In genomic region chr8:4325751-4326036, GRCm38 (mm10) we compare ENCODE assay signal across 8 mouse cellular contexts. TPM values are rescaled to one million over a fixed set of nuclear protein-coding genes. Genes with fewer than 3 reads are reported as not detected.
DNase-seq lines count a peak whose midpoint lies in the region; ATAC-seq and TF ChIP-seq lines count a peak whose summit lies in the region.

No protein-coding gene starts in this region.

- ATAC-seq in liver, embryonic 11.5 days (replicated peaks; ENCODE audit: low FRiP score): no peak
- no peak for ATAC-seq in stomach, postnatal 0 days (ENCODE audit: low FRiP score, low TSS enrichment)

- peaks cover 6% of the 10 kb centered on the region for H3K36me3 ChIP-seq in thymus, adult 2 months (ENCODE audit: control insufficient read depth, insufficient read depth, low read length)
- H3K36me3 ChIP-seq in liver, embryonic 11.5 days (ENCODE audit: control insufficient read depth, insufficient read depth, low read length): peaks cover 23% of the 10 kb centered on the region
- H3K36me3 ChIP-seq in stomach, postnatal 0 days (ENCODE audit: control insufficient read depth, insufficient read depth, low read length): peaks cover 15% of the 10 kb centered on the region

- H3K9me3 ChIP-seq in liver, embryonic 11.5 days (ENCODE audit: control insufficient read depth, low read length): no peaks in the 10 kb centered on the region
- no peaks in the 10 kb centered on the region for H3K9me3 ChIP-seq in stomach, postnatal 0 days (ENCODE audit: control insufficient read depth, low read length)

- H3K27ac ChIP-seq in gastrocnemius, adult 2 months: peak overlapping the region; percentile 97
- H3K27ac ChIP-seq in thymus, adult 2 months (ENCODE audit: control insufficient read depth, insufficient read depth, low read length): no peak overlapping the region
- H3K27ac ChIP-seq in liver, embryonic 11.5 days (ENCODE audit: low read depth, low read length): peak overlapping the region; percentile 74; the same call in 1 of the 2 replicates
- peak overlapping the region; percentile 91 for H3K27ac ChIP-seq in stomach, postnatal 0 days (replicated peaks)

- H3K4me1 ChIP-seq in thymus, adult 2 months (replicated peaks; ENCODE audit: control insufficient read depth, insufficient read depth, low read length): peaks cover 8% of the 10 kb centered on the region
- H3K4me1 ChIP-seq in liver, embryonic 11.5 days (replicated peaks; ENCODE audit: control insufficient read depth, insufficient read depth, low read length): peaks cover 22% of the 10 kb centered on the region
- H3K4me1 ChIP-seq in stomach, postnatal 0 days (replicated peaks; ENCODE audit: control insufficient read depth, insufficient read depth): peaks cover 4% of the 10 kb centered on the region; the same call in 1 of the 2 replicates

- 15% methylated on average over 7 of the region's 7 CpGs for WGBS in thymus, adult 2 months
- 28% methylated on average over 7 of the region's 7 CpGs for WGBS in liver, embryonic 11.5 days
- 31% methylated on average over 7 of the region's 7 CpGs for WGBS in stomach, postnatal 0 days

- peak overlapping the region; percentile 89 for H3K4me2 ChIP-seq in liver, embryonic 11.5 days
- peak overlapping the region; percentile 53 for H3K4me2 ChIP-seq in stomach, postnatal 0 days (replicated peaks; ENCODE audit: low read depth)

- no peak for TF ChIP-seq CTCF in gastrocnemius, adult 2 months (IDR thresholded peaks at IDR 0.05)
- TF ChIP-seq CTCF in thymus, adult 2 months (IDR thresholded peaks at IDR 0.05; ENCODE audit: borderline replicate concordance, control insufficient read depth, extremely low read depth, insufficient read depth, low read length, poor library complexity): no peak
- no peak for TF ChIP-seq CTCF in stomach, postnatal 0 days (IDR thresholded peaks at IDR 0.05; ENCODE audit: low read depth)

- no peak for DNase-seq in gastrocnemius, adult 2 months
- no peak for DNase-seq in gastrocnemius, adult 18-20 months (ENCODE audit: low spot score)
- DNase-seq in thymus, adult 2 months: no peak
- DNase-seq in thymus, postnatal 0 days (ENCODE audit: low spot score): no peak
- DNase-seq in liver, embryonic 11.5 days (ENCODE audit: low spot score): no peak
- DNase-seq in stomach, postnatal 0 days (ENCODE audit: low spot score): no peak
- no peak for DNase-seq in layer of hippocampus, postnatal 14 days (ENCODE audit: low spot score in 2 of 2)
- no peak for DNase-seq in thymus, postnatal 10 days (ENCODE audit: low spot score in 2 of 2)

- H3K27me3 ChIP-seq in thymus, adult 2 months (ENCODE audit: control insufficient read depth, insufficient read depth, low read length): no peaks in the 10 kb centered on the region
- H3K27me3 ChIP-seq in liver, embryonic 11.5 days (replicated peaks; ENCODE audit: control insufficient read depth, insufficient read depth, low read length): no peaks in the 10 kb centered on the region
- H3K27me3 ChIP-seq in stomach, postnatal 0 days (ENCODE audit: control insufficient read depth, insufficient read depth, low read length): no peaks in the 10 kb centered on the region

- intact Hi-C loops in gastrocnemius, adult 2 months (cut with DNase I): loop anchor here (5.0 kb wide), 2 partner anchors 42 to 287 kb away; partner anchors contain the start of gene Zfp958

- H3K4me3 ChIP-seq in gastrocnemius, adult 2 months: peak overlapping the region; percentile 93
- peak overlapping the region; percentile 57 for H3K4me3 ChIP-seq in thymus, adult 2 months (ENCODE audit: control insufficient read depth, insufficient read depth, low read length)
- peak overlapping the region; percentile 91 for H3K4me3 ChIP-seq in liver, embryonic 11.5 days (ENCODE audit: low read depth, low read length)
- H3K4me3 ChIP-seq in stomach, postnatal 0 days (ENCODE audit: low read depth, low read length): peak overlapping the region; percentile 99

- no peak for TF ChIP-seq EP300 in stomach, postnatal 0 days (optimal IDR thresholded peaks at IDR 0.05)

- peak overlapping the region; percentile 97 for H3K9ac ChIP-seq in liver, embryonic 11.5 days (ENCODE audit: low read depth, low read length)
- peak overlapping the region; percentile 98 for H3K9ac ChIP-seq in stomach, postnatal 0 days (ENCODE audit: low read length)

- TF ChIP-seq POLR2A in thymus, adult 2 months (IDR thresholded peaks at IDR 0.05; ENCODE audit: control insufficient read depth, extremely low read depth, insufficient read depth, low read length, poor library complexity): no peak

RNA-seq across cellular contexts. Expression of gene Elavl1, which starts 0.5 kb away (rescaled TPM):
- 10 to 100 TPM; 46.4 to 49.8 TPM for total RNA-seq in gastrocnemius, adult 2 months (2021)
- 10 to 100 TPM; 39.2 to 42.3 TPM for total RNA-seq in gastrocnemius, adult 18-20 months (2021)
- 43.2 and 70.4 TPM in 2 replicates for polyA plus RNA-seq in thymus, adult 2 months (2012; rRNA removed)
- 209 and 236 TPM in 2 replicates for polyA plus RNA-seq in thymus, postnatal 0 days (2015; fragmentation: Nextera tagmentation; extraction: Ambion mirVana)
- 266 and 299 TPM in 2 replicates for polyA plus RNA-seq in liver, embryonic 11.5 days (2014; fragmentation: Nextera tagmentation; extraction: Ambion mirVana)
- 80.2 and 88.6 TPM in 2 replicates for polyA plus RNA-seq in stomach, postnatal 0 days (2015; fragmentation: Nextera tagmentation; extraction: Ambion mirVana)
- 10 to 100 TPM; 75.5 to 79.0 TPM for total RNA-seq in layer of hippocampus, postnatal 14 days (2021)

RNA-seq across cellular contexts. Expression of gene Ccl25, which starts 0.7 kb away (rescaled TPM):
- total RNA-seq in gastrocnemius, adult 2 months (2021): 10 to 100 TPM in 1 of 2 experiments, 1 to 10 TPM in 1; 8.2 to 14.6 TPM
- total RNA-seq in gastrocnemius, adult 18-20 months (2021): 1 to 10 TPM; 7.0 to 8.5 TPM
- 178 and 233 TPM in 2 replicates for polyA plus RNA-seq in thymus, adult 2 months (2012; rRNA removed)
- 811 and 840 TPM in 2 replicates for polyA plus RNA-seq in thymus, postnatal 0 days (2015; fragmentation: Nextera tagmentation; extraction: Ambion mirVana)
- 15.2 and 19.3 TPM in 2 replicates for polyA plus RNA-seq in liver, embryonic 11.5 days (2014; fragmentation: Nextera tagmentation; extraction: Ambion mirVana)
- polyA plus RNA-seq in stomach, postnatal 0 days (2015; fragmentation: Nextera tagmentation; extraction: Ambion mirVana): 4.4 and 5.3 TPM in 2 replicates
- 10 to 100 TPM; 23.4 to 30.7 TPM for total RNA-seq in layer of hippocampus, postnatal 14 days (2021)

RNA-seq across cellular contexts. Expression of gene Timm44, which starts 50.0 kb away (rescaled TPM):
- 10 to 100 TPM; 61.8 to 76.6 TPM for total RNA-seq in gastrocnemius, adult 2 months (2021)
- 10 to 100 TPM; 58.0 to 58.2 TPM for total RNA-seq in gastrocnemius, adult 18-20 months (2021)
- 84.4 and 88.0 TPM in 2 replicates for polyA plus RNA-seq in thymus, adult 2 months (2012; rRNA removed)
- 49.3 and 50.6 TPM in 2 replicates for polyA plus RNA-seq in thymus, postnatal 0 days (2015; fragmentation: Nextera tagmentation; extraction: Ambion mirVana)
- 99.2 and 105 TPM in 2 replicates for polyA plus RNA-seq in liver, embryonic 11.5 days (2014; fragmentation: Nextera tagmentation; extraction: Ambion mirVana)
- polyA plus RNA-seq in stomach, postnatal 0 days (2015; fragmentation: Nextera tagmentation; extraction: Ambion mirVana): 37.8 and 38.4 TPM in 2 replicates
- 10 to 100 TPM; 69.2 to 70.7 TPM for total RNA-seq in layer of hippocampus, postnatal 14 days (2021)
